Mouse (Mus musculus) CD4-positive, CD25-positive, alpha-beta regulatory T cell, adult 9 weeks (primary cell): ENCODE data around the gene Atxn7l2. TPM values are rescaled to one million over a fixed set of nuclear protein-coding genes. Genes with fewer than 3 reads are reported as not detected.

Experiments used
- polyA plus RNA-seq: library from polyadenylated mRNA; unstranded; fragments of 100-300 nt; shearing (Covaris generic); gene quantifications from one replicate; pipeline ENCODE4 v1.2.1, GENCODE M21; 2017

Gene Atxn7l2
- 9.5 TPM for polyA plus RNA-seq

GRCm38 (mm10) chr3:108210771-108211139 is at the start of gene Atxn7l2:
Gene Atxn7l2 (minus strand): TSS chr3:108210934.

GRCm38 (mm10) chr3:108256719-108257637 is 46.2 kb upstream of the Atxn7l2 start, which contains the start of gene Psma5:
Gene Psma5 (plus strand): TSS chr3:108256926.

GRCm38 (mm10) chr3:108226558-108227350 is 16.0 kb upstream of the Atxn7l2 start, which contains the start of gene Sypl2:
Gene Sypl2 (minus strand): TSS chr3:108226648.

GRCm38 (mm10) chr3:108200329-108201323 is 10.1 kb downstream of the Atxn7l2 start, which contains the start of gene Cyb561d1:
Gene Cyb561d1 (minus strand): TSS chr3:108201212.

GRCm38 (mm10) chr3:108186098-108187047 is 24.4 kb downstream of the Atxn7l2 start, which contains the start of gene Amigo1:
Gene Amigo1 (plus strand): TSS chr3:108186335.

GRCm38 (mm10) chr3:108154656-108155055 is 56.1 kb downstream of the Atxn7l2 start, which contains the start of gene Gpr61:
Gene Gpr61 (minus strand): TSS chr3:108154882.

Other genes with a start within 250 kb of the Atxn7l2 start
- not detected for gene Gstm3, start 241.7 kb downstream of the Atxn7l2 start, polyA plus RNA-seq
- not detected for gene Gstm2, start 224.5 kb downstream of the Atxn7l2 start, polyA plus RNA-seq
- 4.6 TPM for gene Gstm1, start 193.0 kb downstream of the Atxn7l2 start, polyA plus RNA-seq
- gene Gstm4, start 166.0 kb downstream of the Atxn7l2 start, polyA plus RNA-seq: 11.1 TPM
- 50.0 TPM for gene Ampd2, start 124.3 kb downstream of the Atxn7l2 start, polyA plus RNA-seq
- gene Gnat2, start 118.1 kb downstream of the Atxn7l2 start, polyA plus RNA-seq: not detected
- gene Gnai3, start 64.8 kb downstream of the Atxn7l2 start, polyA plus RNA-seq: 217 TPM
- gene Gpr61, start 56.1 kb downstream of the Atxn7l2 start, polyA plus RNA-seq: not detected
- 0.21 TPM for gene Amigo1, start 24.6 kb downstream of the Atxn7l2 start, polyA plus RNA-seq
- 28.0 TPM for gene Cyb561d1, start 9.7 kb downstream of the Atxn7l2 start, polyA plus RNA-seq
- not detected for gene Sypl2, start 15.7 kb upstream of the Atxn7l2 start, polyA plus RNA-seq
- 156 TPM for gene Psma5, start 46.0 kb upstream of the Atxn7l2 start, polyA plus RNA-seq
- gene Sort1, start 73.1 kb upstream of the Atxn7l2 start, polyA plus RNA-seq: not detected
- gene Mybphl, start 154.0 kb upstream of the Atxn7l2 start, polyA plus RNA-seq: not detected
- gene Psrc1, start 172.9 kb upstream of the Atxn7l2 start, polyA plus RNA-seq: 2.6 TPM
- gene Celsr2, start 204.6 kb upstream of the Atxn7l2 start, polyA plus RNA-seq: 0.63 TPM
- 193 TPM for gene Sars, start 234.3 kb upstream of the Atxn7l2 start, polyA plus RNA-seq